Mouse (Mus musculus): ENCODE data around the gene Actr1a. TPM values are rescaled to one million over a fixed set of nuclear protein-coding genes. Genes with fewer than 3 reads are reported as not detected.

The Actr1a gene
- polyA plus RNA-seq, 1 experiment from 2014 or later: 149 TPM

DNA sequence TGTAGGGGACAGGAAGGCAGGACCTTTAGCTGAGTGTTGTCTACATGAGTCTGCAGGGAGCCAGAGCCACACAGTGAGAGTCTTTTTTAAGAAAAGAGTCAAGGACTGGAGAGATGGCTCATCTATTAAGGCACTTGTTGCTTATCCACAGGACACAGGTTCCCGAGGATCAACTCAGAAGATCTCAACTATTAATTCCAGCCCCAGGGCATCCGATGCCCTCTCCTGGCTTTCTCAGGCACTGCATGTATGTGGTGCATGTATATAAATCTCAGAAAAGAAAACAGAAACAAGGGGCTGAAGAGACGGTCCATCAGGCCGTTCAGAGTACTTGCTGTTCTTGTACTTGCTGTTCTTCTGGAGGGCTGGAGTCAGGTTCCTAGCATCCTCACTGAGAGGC is 3.5 kb downstream of the Actr1a start:
- Histone ChIP-seq H3K36me3 (ENCODE audit: insufficient read depth) (peaks cover 19% of the 10 kb centered on the region), H3K4me1 (ENCODE audit: insufficient read depth) (peaks cover 6% of the 10 kb centered on the region), H3K9ac (no peak overlapping the region), H3K27ac (ENCODE audit: low read depth) (no peak overlapping the region), H3K9me3 (ENCODE audit: low read depth, low read length) (no peaks in the 10 kb centered on the region), H3K27me3 (ENCODE audit: insufficient read depth, low read length) (no peaks in the 10 kb centered on the region), H3K4me2 (no peak overlapping the region), H3K4me3 (ENCODE audit: low read depth, low read length) (no peak overlapping the region)
- TF ChIP-seq CTCF (IDR thresholded peaks at IDR 0.05; ENCODE audit: low read depth): peak; percentile 51
- DNase-seq (peak; percentile 66), ATAC-seq (ENCODE audit: insufficient read depth) (no peak)
- WGBS: 34% methylated on average over 4 of the region's 4 CpGs

DNA sequence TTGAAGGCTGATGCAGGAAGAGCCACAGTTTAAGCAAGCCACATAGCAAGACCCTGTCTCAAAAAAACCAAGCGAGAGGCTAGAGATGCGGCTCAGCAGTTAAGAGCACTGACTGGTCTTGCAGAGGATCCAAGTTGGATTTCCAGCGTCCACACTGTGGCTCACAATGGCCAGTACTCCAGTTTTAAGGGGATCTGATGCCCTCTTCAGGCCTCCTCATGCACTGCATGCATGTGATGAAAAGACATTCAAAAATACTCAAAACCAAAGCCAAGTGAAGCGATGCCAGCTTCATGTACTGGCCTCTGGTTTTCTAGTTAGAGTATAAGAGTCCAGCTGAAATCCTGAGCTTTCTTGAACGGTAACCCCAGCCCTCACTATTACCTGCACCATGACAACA is 5.7 kb downstream of the Actr1a start:
- H3K9ac ChIP-seq: no peak overlapping the region

DNA sequence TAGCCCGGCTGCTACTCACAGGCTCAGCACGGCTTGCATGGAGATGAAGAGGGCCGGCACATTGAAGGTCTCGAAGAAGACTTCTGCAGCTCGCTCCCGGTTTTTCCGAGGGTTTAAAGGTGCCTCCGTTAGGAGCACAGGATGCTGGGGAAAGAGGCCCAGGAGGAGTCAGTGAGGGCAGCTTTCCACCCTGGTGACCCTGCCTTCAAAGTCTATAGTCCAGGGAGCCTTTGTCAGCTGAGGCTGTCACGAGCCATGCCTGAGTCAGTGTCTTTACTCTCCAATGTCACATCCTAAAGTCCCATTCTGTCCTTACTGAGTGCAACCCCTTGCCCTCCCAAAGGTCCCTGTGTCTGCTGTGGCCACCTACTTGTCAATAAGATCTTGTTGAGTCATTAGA is 13.3 kb downstream of the Actr1a start:
- no peaks in the 10 kb centered on the region for H3K27me3 ChIP-seq (ENCODE audit: insufficient read depth, low read length)
- H3K27ac ChIP-seq (ENCODE audit: low read depth): no peak overlapping the region
- no peak overlapping the region for H3K4me2 ChIP-seq
- WGBS: 88% methylated on average over 9 of the region's 9 CpGs
- no peaks in the 10 kb centered on the region for H3K4me1 ChIP-seq (ENCODE audit: insufficient read depth)
- H3K36me3 ChIP-seq (ENCODE audit: insufficient read depth): peaks cover 93% of the 10 kb centered on the region
- ATAC-seq (ENCODE audit: insufficient read depth) (no peak), DNase-seq (no peak)
- TF ChIP-seq CTCF (IDR thresholded peaks at IDR 0.05; ENCODE audit: low read depth): no peak
- no peak overlapping the region for H3K9ac ChIP-seq
- no peaks in the 10 kb centered on the region for H3K9me3 ChIP-seq (ENCODE audit: low read depth, low read length)
- no peak overlapping the region for H3K4me3 ChIP-seq (ENCODE audit: low read depth, low read length)

More for the DNA sequence above, 5.7 kb downstream of the Actr1a start:
- Histone ChIP-seq H3K4me2 (no peak overlapping the region), H3K9me3 (ENCODE audit: low read depth, low read length) (no peaks in the 10 kb centered on the region), H3K36me3 (ENCODE audit: insufficient read depth) (peaks cover 35% of the 10 kb centered on the region), H3K27ac (ENCODE audit: low read depth) (no peak overlapping the region), H3K4me3 (ENCODE audit: low read depth, low read length) (no peak overlapping the region), H3K4me1 (ENCODE audit: insufficient read depth) (peaks cover 6% of the 10 kb centered on the region), H3K27me3 (ENCODE audit: insufficient read depth, low read length) (no peaks in the 10 kb centered on the region)
- WGBS: 86% methylated on average over 5 of the region's 5 CpGs
- TF ChIP-seq CTCF (IDR thresholded peaks at IDR 0.05; ENCODE audit: low read depth): peak; percentile 35
- ATAC-seq (ENCODE audit: insufficient read depth) (no peak), DNase-seq (peak; percentile 27)

DNA sequence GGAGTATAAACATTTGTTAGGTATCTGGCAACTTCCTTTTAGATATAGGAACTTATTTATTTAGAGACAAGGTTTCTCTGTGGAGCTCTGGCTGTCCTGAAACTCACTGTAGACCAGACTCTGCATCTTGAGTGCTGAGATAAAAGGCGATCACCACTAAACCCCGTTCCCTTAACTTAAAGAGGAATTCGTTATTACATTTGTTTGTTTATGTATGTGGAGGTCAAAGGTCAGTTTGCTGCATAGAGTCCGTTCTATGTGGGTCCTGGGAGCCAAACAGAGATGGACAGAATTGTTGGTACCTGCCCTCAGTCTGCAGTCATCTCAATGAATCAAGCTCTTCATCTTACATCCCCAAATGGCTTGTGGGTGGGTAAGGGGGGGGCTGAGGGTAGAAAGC is 19.7 kb downstream of the Actr1a start:
- peak; percentile 43 for DNase-seq
- TF ChIP-seq CTCF (IDR thresholded peaks at IDR 0.05; ENCODE audit: low read depth): no peak
- 20% methylated on average over 4 of the region's 4 CpGs for WGBS

DNA sequence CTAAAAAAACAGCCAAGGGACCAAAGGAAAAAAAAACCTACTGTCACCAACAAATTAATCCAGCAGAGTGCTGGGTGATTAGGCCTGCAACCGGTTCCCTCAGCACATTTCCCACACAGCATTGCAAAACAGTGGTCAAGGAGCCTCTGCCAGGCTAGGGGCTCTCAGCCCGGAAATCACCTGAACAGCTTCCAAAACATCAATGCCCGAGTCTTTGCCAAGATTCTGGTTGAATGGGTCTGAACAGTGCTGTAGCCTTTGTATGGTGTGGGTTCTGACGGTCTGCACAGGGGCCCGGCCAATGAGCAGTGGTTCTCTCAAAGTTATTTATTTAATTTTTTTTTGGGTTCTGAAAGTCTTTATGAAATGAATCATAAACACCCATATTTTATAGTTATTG is 20.1 kb downstream of the Actr1a start:
- Histone ChIP-seq H3K36me3 (ENCODE audit: insufficient read depth) (peaks cover 42% of the 10 kb centered on the region), H3K9ac (no peak overlapping the region), H3K4me3 (ENCODE audit: low read depth, low read length) (no peak overlapping the region), H3K4me1 (ENCODE audit: insufficient read depth) (no peaks in the 10 kb centered on the region), H3K27me3 (ENCODE audit: insufficient read depth, low read length) (no peaks in the 10 kb centered on the region), H3K9me3 (ENCODE audit: low read depth, low read length) (no peaks in the 10 kb centered on the region), H3K4me2 (no peak overlapping the region), H3K27ac (ENCODE audit: low read depth) (no peak overlapping the region)
- no peak for ATAC-seq (ENCODE audit: insufficient read depth)
- no peak for TF ChIP-seq CTCF (IDR thresholded peaks at IDR 0.05; ENCODE audit: low read depth)
- DNase-seq: peak; percentile 12
- WGBS: 57% methylated on average over 5 of the region's 5 CpGs

More for the DNA sequence above, 19.7 kb downstream of the Actr1a start:
- Histone ChIP-seq H3K9ac (no peak overlapping the region), H3K4me3 (ENCODE audit: low read depth, low read length) (no peak overlapping the region), H3K27me3 (ENCODE audit: insufficient read depth, low read length) (no peaks in the 10 kb centered on the region), H3K27ac (ENCODE audit: low read depth) (no peak overlapping the region), H3K9me3 (ENCODE audit: low read depth, low read length) (no peaks in the 10 kb centered on the region), H3K4me2 (no peak overlapping the region), H3K36me3 (ENCODE audit: insufficient read depth) (peaks cover 46% of the 10 kb centered on the region), H3K4me1 (ENCODE audit: insufficient read depth) (no peaks in the 10 kb centered on the region)
- no peak for ATAC-seq (ENCODE audit: insufficient read depth)

DNA sequence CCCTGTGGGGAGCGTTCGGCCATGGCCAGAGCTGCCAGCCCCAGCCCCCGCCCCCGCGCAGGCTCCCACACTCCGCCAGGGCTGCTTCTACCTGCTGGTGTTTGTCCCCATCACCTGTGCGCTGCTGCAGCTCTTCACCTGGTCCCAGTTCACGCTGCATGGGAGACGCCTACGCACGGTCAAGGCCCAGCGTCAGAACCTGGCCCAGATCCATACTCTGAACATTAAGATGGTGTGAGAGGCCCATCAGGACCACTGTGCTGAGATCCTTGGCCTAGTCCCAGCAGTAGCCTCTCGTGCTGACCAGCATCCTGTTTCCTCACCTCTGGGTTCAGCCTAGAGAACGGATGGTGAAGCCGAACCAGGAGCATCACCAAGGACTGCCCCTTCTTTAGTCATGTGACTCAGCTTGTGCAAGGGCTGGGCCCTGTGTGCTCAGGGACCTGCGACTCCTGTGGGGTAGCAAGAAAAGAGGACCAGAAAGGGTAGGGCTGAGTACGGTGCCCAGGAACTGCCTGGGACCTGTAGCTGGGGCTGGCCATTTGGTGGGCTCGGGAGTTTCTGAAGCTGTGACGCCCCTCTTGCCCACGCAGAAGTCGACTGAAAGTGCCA is 21.0 kb downstream of the Actr1a start:
- Histone ChIP-seq H3K27me3 (ENCODE audit: insufficient read depth, low read length) (no peaks in the 10 kb centered on the region), H3K9me3 (ENCODE audit: low read depth, low read length) (no peaks in the 10 kb centered on the region), H3K4me3 (ENCODE audit: low read depth, low read length) (no peak overlapping the region), H3K36me3 (ENCODE audit: insufficient read depth) (peaks cover 33% of the 10 kb centered on the region), H3K4me1 (ENCODE audit: insufficient read depth) (no peaks in the 10 kb centered on the region), H3K9ac (no peak overlapping the region), H3K27ac (ENCODE audit: low read depth) (0 out of 2 replicates have a peak overlapping the region, but pooled peaks have one; percentile 33), H3K4me2 (no peak overlapping the region)
- DNase-seq (peak; percentile 19), ATAC-seq (ENCODE audit: insufficient read depth) (no peak; the same call in 1 of the 2 replicates)
- no peak for TF ChIP-seq CTCF (IDR thresholded peaks at IDR 0.05; ENCODE audit: low read depth)
- 47% methylated on average over 21 of the region's 21 CpGs for WGBS

DNA sequence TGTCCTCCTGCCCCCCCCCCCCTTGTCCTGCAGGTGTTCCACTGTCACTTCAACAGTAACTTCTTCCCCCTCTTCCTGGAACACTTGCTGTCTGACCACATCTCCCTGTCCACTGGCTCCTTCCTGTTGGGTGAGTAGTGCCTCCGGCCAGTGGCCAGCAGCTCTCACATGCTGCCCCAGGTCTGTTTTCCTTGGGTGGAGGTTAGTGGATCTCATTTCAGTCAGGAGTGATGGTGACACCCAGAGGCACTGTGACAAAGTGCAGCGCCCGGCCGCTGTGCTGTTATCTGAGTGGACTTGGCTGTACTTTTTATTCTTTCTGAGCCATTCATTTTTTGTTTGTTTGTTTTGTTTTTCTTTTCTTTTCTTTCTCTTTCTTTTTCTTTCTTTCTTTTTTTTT is 26.3 kb downstream of the Actr1a start:
- H3K4me1 ChIP-seq (ENCODE audit: insufficient read depth): no peaks in the 10 kb centered on the region
- no peak overlapping the region for H3K9ac ChIP-seq
- no peak overlapping the region for H3K4me3 ChIP-seq (ENCODE audit: low read depth, low read length)
- peak; percentile 65 for TF ChIP-seq CTCF (IDR thresholded peaks at IDR 0.05; ENCODE audit: low read depth)
- H3K27ac ChIP-seq (ENCODE audit: low read depth): no peak overlapping the region
- DNase-seq (peak; percentile 74), ATAC-seq (ENCODE audit: insufficient read depth) (no peak)
- H3K27me3 ChIP-seq (ENCODE audit: insufficient read depth, low read length): no peaks in the 10 kb centered on the region
- H3K36me3 ChIP-seq (ENCODE audit: insufficient read depth): no peaks in the 10 kb centered on the region
- no peak overlapping the region for H3K4me2 ChIP-seq
- WGBS: 24% methylated on average over 4 of the region's 4 CpGs
- no peaks in the 10 kb centered on the region for H3K9me3 ChIP-seq (ENCODE audit: low read depth, low read length)
